In the genomic region with DNA sequence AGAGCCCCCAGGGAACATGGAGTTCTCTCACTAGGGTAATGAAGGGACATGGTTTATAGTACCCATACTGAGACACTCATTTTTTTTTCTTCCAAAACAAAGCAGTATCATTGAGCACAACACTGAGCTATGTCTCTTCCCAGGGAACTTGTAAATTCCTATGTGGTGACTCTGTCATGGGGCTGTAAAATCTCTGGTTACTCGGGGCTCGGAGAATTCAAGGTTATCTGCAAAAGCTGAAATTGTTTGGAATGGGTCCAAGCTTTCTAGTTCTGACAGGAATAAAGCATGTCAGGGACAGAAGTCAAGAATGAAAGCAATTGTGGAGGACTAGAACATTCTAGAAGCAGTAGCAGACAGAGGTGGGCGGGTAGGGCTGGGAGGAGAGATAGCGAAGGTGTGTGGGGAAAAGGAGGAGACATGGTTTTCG, we compare ENCODE assay signal across 12 mouse cellular contexts. TPM values are rescaled to one million over a fixed set of nuclear protein-coding genes. Genes with fewer than 3 reads are reported as not detected.
DNase-seq lines count a peak whose midpoint lies in the region; ATAC-seq lines count a peak whose summit lies in the region.
"Had no signal": no experiment of that assay in that cellular context is flagged by ENCODE, and none has a peak within 500 bp of the region (broad histone marks: within the 10 kb centered on the region; RNA-seq: fewer than 3 reads in every experiment).

No protein-coding gene starts in this region.

- peak; percentile 48 for DNase-seq in adrenal gland, postnatal 14 days
- no peak for DNase-seq in thymus, postnatal 0 days (ENCODE audit: low spot score)
- DNase-seq in spleen, postnatal 4 days (ENCODE audit: low spot score in 2 of 2), result no peak

- H3K4me2 ChIP-seq in kidney, embryonic 16.5 days (replicated peaks; ENCODE audit: low read depth, low read length), result no peak overlapping the region
- no peak overlapping the region for H3K4me2 ChIP-seq in kidney, embryonic 15.5 days
- H3K4me2 ChIP-seq in heart, embryonic 12.5 days, result no peak overlapping the region
- H3K4me2 ChIP-seq in limb, embryonic 15.5 days, result no peak overlapping the region
- H3K4me2 ChIP-seq: forebrain, embryonic 15.5 days; lung, embryonic 15.5 days; stomach, embryonic 15.5 days had no signal

- H3K9me3 ChIP-seq in kidney, embryonic 16.5 days (ENCODE audit: low read length), result no peaks in the 10 kb centered on the region
- no peaks in the 10 kb centered on the region for H3K9me3 ChIP-seq in kidney, embryonic 15.5 days (replicated peaks)
- no peaks in the 10 kb centered on the region for H3K9me3 ChIP-seq in heart, embryonic 12.5 days (replicated peaks)
- H3K9me3 ChIP-seq in limb, embryonic 15.5 days, result no peaks in the 10 kb centered on the region
- H3K9me3 ChIP-seq: forebrain, embryonic 15.5 days; lung, embryonic 15.5 days; stomach, embryonic 15.5 days had no signal

- no peak overlapping the region for H3K4me3 ChIP-seq in kidney, embryonic 16.5 days (ENCODE audit: low read length)
- H3K4me3 ChIP-seq in kidney, embryonic 15.5 days (replicated peaks), result no peak overlapping the region
- H3K4me3 ChIP-seq in heart, embryonic 12.5 days, result no peak overlapping the region
- H3K4me3 ChIP-seq in limb, embryonic 15.5 days, result no peak overlapping the region
- H3K4me3 ChIP-seq: forebrain, embryonic 15.5 days; lung, embryonic 15.5 days; stomach, embryonic 15.5 days had no signal

- H3K4me1 ChIP-seq in kidney, embryonic 16.5 days (ENCODE audit: insufficient read depth, low read length), result peaks cover 5% of the 10 kb centered on the region
- H3K4me1 ChIP-seq in kidney, embryonic 15.5 days, result peaks cover 14% of the 10 kb centered on the region
- peaks cover 28% of the 10 kb centered on the region for H3K4me1 ChIP-seq in heart, embryonic 12.5 days (replicated peaks)
- H3K4me1 ChIP-seq in limb, embryonic 15.5 days, result peaks cover 21% of the 10 kb centered on the region

- H3K27ac ChIP-seq in kidney, embryonic 16.5 days (ENCODE audit: low read length), result no peak overlapping the region
- no peak overlapping the region; the same call in 1 of the 2 replicates for H3K27ac ChIP-seq in kidney, embryonic 15.5 days
- peak overlapping the region; percentile 92 for H3K27ac ChIP-seq in heart, embryonic 12.5 days (ENCODE audit: poor library complexity, severe bottlenecking)
- peak overlapping the region; percentile 59; the same call in 1 of the 2 replicates for H3K27ac ChIP-seq in limb, embryonic 15.5 days
- H3K27ac ChIP-seq: forebrain, embryonic 15.5 days; hindbrain, postnatal 0 days; lung, embryonic 15.5 days; stomach, embryonic 15.5 days had no signal

- H3K9ac ChIP-seq in kidney, embryonic 16.5 days (replicated peaks; ENCODE audit: low read length), result no peak overlapping the region
- H3K9ac ChIP-seq in kidney, embryonic 15.5 days, result no peak overlapping the region
- H3K9ac ChIP-seq in heart, embryonic 12.5 days, result no peak overlapping the region
- no peak overlapping the region for H3K9ac ChIP-seq in limb, embryonic 15.5 days
- H3K9ac ChIP-seq: forebrain, embryonic 15.5 days; lung, embryonic 15.5 days; stomach, embryonic 15.5 days had no signal

- no peaks in the 10 kb centered on the region for H3K36me3 ChIP-seq in kidney, embryonic 16.5 days (ENCODE audit: insufficient read depth, low read length)
- H3K36me3 ChIP-seq in kidney, embryonic 15.5 days, result no peaks in the 10 kb centered on the region
- H3K36me3 ChIP-seq in heart, embryonic 12.5 days, result no peaks in the 10 kb centered on the region
- H3K36me3 ChIP-seq in limb, embryonic 15.5 days, result no peaks in the 10 kb centered on the region
- H3K36me3 ChIP-seq: forebrain, embryonic 15.5 days; lung, embryonic 15.5 days; stomach, embryonic 15.5 days had no signal

- H3K27me3 ChIP-seq in kidney, embryonic 16.5 days (ENCODE audit: insufficient read depth, low read length), result no peaks in the 10 kb centered on the region
- no peaks in the 10 kb centered on the region for H3K27me3 ChIP-seq in kidney, embryonic 15.5 days
- no peaks in the 10 kb centered on the region for H3K27me3 ChIP-seq in heart, embryonic 12.5 days (replicated peaks)
- no peaks in the 10 kb centered on the region for H3K27me3 ChIP-seq in limb, embryonic 15.5 days
- H3K27me3 ChIP-seq: forebrain, embryonic 15.5 days; lung, embryonic 15.5 days; stomach, embryonic 15.5 days had no signal

- ATAC-seq in kidney, embryonic 16.5 days (ENCODE audit: low FRiP score, low TSS enrichment), result peak; percentile 63; the same call in 1 of the 2 replicates
- no peak for ATAC-seq in kidney, embryonic 15.5 days (replicated peaks; ENCODE audit: low FRiP score)
- peak; percentile 68 for ATAC-seq in heart, embryonic 12.5 days (ENCODE audit: insufficient number of reproducible peaks, low FRiP score)
- ATAC-seq in limb, embryonic 15.5 days (ENCODE audit: insufficient number of reproducible peaks, low FRiP score, low TSS enrichment, low read depth), result peak; percentile 60; the same call in 1 of the 2 replicates
- ATAC-seq in megakaryocyte, adult 5-6 weeks (ENCODE audit: poor library complexity, severe bottlenecking), result no peak
- ATAC-seq: forebrain, embryonic 15.5 days; hindbrain, postnatal 0 days had no signal

- WGBS in kidney, embryonic 16.5 days, result 53% methylated on average over 5 of the region's 5 CpGs
- WGBS in kidney, embryonic 15.5 days, result 53% methylated on average over 5 of the region's 5 CpGs
- WGBS in heart, embryonic 12.5 days, result 19% methylated on average over 5 of the region's 5 CpGs
- 38% methylated on average over 5 of the region's 5 CpGs for WGBS in limb, embryonic 15.5 days

RNA-seq across cellular contexts. Expression of a gene that starts 36.6 kb away (rescaled TPM):
- 56.1 and 56.6 TPM in 2 replicates for polyA plus RNA-seq in kidney, embryonic 16.5 days (2015; fragmentation: Nextera tagmentation; extraction: Ambion mirVana)
- polyA plus RNA-seq in kidney, embryonic 15.5 days (2015; fragmentation: Nextera tagmentation; extraction: Ambion mirVana), result 51.5 and 54.1 TPM in 2 replicates
- 35.2 and 43.1 TPM in 2 replicates for total RNA-seq in adrenal gland, postnatal 14 days (2021)
- 56.0 and 56.3 TPM in 2 replicates for polyA plus RNA-seq in heart, embryonic 12.5 days (2016; fragmentation: Nextera tagmentation; extraction: Ambion mirVana)
- polyA plus RNA-seq in limb, embryonic 15.5 days (2015; fragmentation: Nextera tagmentation; extraction: Ambion mirVana), result 40.3 and 41.7 TPM in 2 replicates
- polyA plus RNA-seq in thymus, postnatal 0 days (2015; fragmentation: Nextera tagmentation; extraction: Ambion mirVana), result 56.6 and 62.3 TPM in 2 replicates
- 36.4 and 46.1 TPM in 2 replicates for total RNA-seq in megakaryocyte, adult 5-6 weeks (2015)
- 52.1 and 53.7 TPM in 2 replicates for total RNA-seq in megakaryocyte, adult 5-6 weeks (2017)

RNA-seq across cellular contexts. Expression of a gene that starts 36.6 kb away (rescaled TPM):
- 79.3 and 80.6 TPM in 2 replicates for polyA plus RNA-seq in kidney, embryonic 16.5 days (2015; fragmentation: Nextera tagmentation; extraction: Ambion mirVana)
- polyA plus RNA-seq in kidney, embryonic 15.5 days (2015; fragmentation: Nextera tagmentation; extraction: Ambion mirVana), result 68.8 and 71.8 TPM in 2 replicates
- 52.0 and 54.7 TPM in 2 replicates for total RNA-seq in adrenal gland, postnatal 14 days (2021)
- polyA plus RNA-seq in heart, embryonic 12.5 days (2016; fragmentation: Nextera tagmentation; extraction: Ambion mirVana), result 72.6 and 73.0 TPM in 2 replicates
- polyA plus RNA-seq in limb, embryonic 15.5 days (2015; fragmentation: Nextera tagmentation; extraction: Ambion mirVana), result 50.2 and 52.0 TPM in 2 replicates
- 38.0 and 38.5 TPM in 2 replicates for polyA plus RNA-seq in thymus, postnatal 0 days (2015; fragmentation: Nextera tagmentation; extraction: Ambion mirVana)
- total RNA-seq in megakaryocyte, adult 5-6 weeks (2015), result 7.9 and 8.6 TPM in 2 replicates
- total RNA-seq in megakaryocyte, adult 5-6 weeks (2017), result 6.2 and 11.4 TPM in 2 replicates

Comparison
In these comparisons a context has a peak if more than half of its experiments do, and no peak if none do; other contexts are left out.
1. ATAC-seq: peak in kidney, embryonic 16.5 days (single experiment), heart, embryonic 12.5 days (single experiment) and limb, embryonic 15.5 days (single experiment); none in kidney, embryonic 15.5 days (single experiment) and megakaryocyte, adult 5-6 weeks (single experiment).
2. H3K27ac ChIP-seq: peak in heart, embryonic 12.5 days (single experiment) and limb, embryonic 15.5 days (single experiment); none in kidney, embryonic 16.5 days (single experiment) and kidney, embryonic 15.5 days (single experiment).